Mouse (Mus musculus): ENCODE results near the gene Gimap4. TPM values are rescaled to one million over a fixed set of nuclear protein-coding genes. Genes with fewer than 3 reads are reported as not detected.
"Not testable (repeated sequence)": the region's sequence is repeated elsewhere in the genome, so short reads cannot be mapped to it uniquely, and the experiment has no call there.

The Gimap4 gene
- total and polyA plus RNA-seq, 3 experiments, result not detected

- ATAC-seq (ENCODE audit: extremely low read depth, insufficient number of reproducible peaks, low FRiP score, poor library complexity, severe bottlenecking), result no peak
- no peaks in the 10 kb centered on the region for H3K27me3 ChIP-seq (ENCODE audit: insufficient read depth, low read length)
- DNase-seq (ENCODE audit: low spot score), result no peak
- H3K4me1 ChIP-seq (ENCODE audit: insufficient read depth, low read depth, low read length), result peaks cover 11% of the 10 kb centered on the region
- TF ChIP-seq CTCF (IDR thresholded peaks at IDR 0.05; ENCODE audit: low read depth, low read length) (no peak), TAL1 (conservative IDR thresholded peaks at IDR 0.05; ENCODE audit: low read depth, low read length) (no peak)
- H3K36me3 ChIP-seq (replicated peaks), result peaks cover 20% of the 10 kb centered on the region
- no peak overlapping the region for H3K4me3 ChIP-seq (ENCODE audit: low read depth, low read length)
- H3K9me3 ChIP-seq (replicated peaks), result no peaks in the 10 kb centered on the region
Measured at GRCm38 (mm10) chr6:48677492-48678345, 6.6 kb upstream of the Gimap4 start.

- DNase-seq (ENCODE audit: low spot score), result no peak
- no peak overlapping the region for H3K4me3 ChIP-seq (ENCODE audit: low read depth, low read length)
- H3K27me3 ChIP-seq (ENCODE audit: insufficient read depth, low read length), result no peaks in the 10 kb centered on the region
- H3K36me3 ChIP-seq (replicated peaks), result peaks cover 20% of the 10 kb centered on the region
- H3K4me1 ChIP-seq (ENCODE audit: insufficient read depth, low read depth, low read length), result peaks cover 11% of the 10 kb centered on the region
- TF ChIP-seq CTCF (IDR thresholded peaks at IDR 0.05; ENCODE audit: low read depth, low read length) (no peak), GATA1 (IDR thresholded peaks at IDR 0.05; ENCODE audit: borderline replicate concordance, low read length) (no peak), POLR2AphosphoS5 (IDR thresholded peaks at IDR 0.05; ENCODE audit: insufficient replicate concordance, low read depth, low read length) (no peak), TAL1 (conservative IDR thresholded peaks at IDR 0.05; ENCODE audit: low read depth, low read length) (no peak), GATA2 (IDR thresholded peaks at IDR 0.05; ENCODE audit: borderline replicate concordance, low read depth, low read length) (no peak)
- ATAC-seq (ENCODE audit: extremely low read depth, insufficient number of reproducible peaks, low FRiP score, poor library complexity, severe bottlenecking), result no peak
- H3K9me3 ChIP-seq (replicated peaks), result no peaks in the 10 kb centered on the region
Measured at GRCm38 (mm10) chr6:48678391-48678790, 6.0 kb upstream of the Gimap4 start.

- Histone ChIP-seq H3K9me3 (replicated peaks) (no peaks in the 10 kb centered on the region), H3K4me3 (ENCODE audit: low read depth, low read length) (no peak overlapping the region), H3K4me1 (ENCODE audit: insufficient read depth, low read depth, low read length) (peaks cover 11% of the 10 kb centered on the region), H3K27me3 (ENCODE audit: insufficient read depth, low read length) (no peaks in the 10 kb centered on the region), H3K36me3 (replicated peaks) (peaks cover 20% of the 10 kb centered on the region)
- TF ChIP-seq POLR2AphosphoS5 (IDR thresholded peaks at IDR 0.05; ENCODE audit: insufficient replicate concordance, low read depth, low read length) (no peak), GATA1 (IDR thresholded peaks at IDR 0.05; ENCODE audit: borderline replicate concordance, low read length) (no peak), TAL1 (conservative IDR thresholded peaks at IDR 0.05; ENCODE audit: low read depth, low read length) (no peak), CTCF (IDR thresholded peaks at IDR 0.05; ENCODE audit: low read depth, low read length) (no peak), GATA2 (IDR thresholded peaks at IDR 0.05; ENCODE audit: borderline replicate concordance, low read depth, low read length) (no peak)
- no peak for ATAC-seq (ENCODE audit: extremely low read depth, insufficient number of reproducible peaks, low FRiP score, poor library complexity, severe bottlenecking)
- no peak for DNase-seq (ENCODE audit: low spot score)
Measured at GRCm38 (mm10) chr6:48679701-48680100, 4.6 kb upstream of the Gimap4 start.

GRCm38 (mm10) chr6:48680421-48680820, 3.9 kb upstream of the Gimap4 start:
- DNase-seq (ENCODE audit: low spot score) (no peak), ATAC-seq (ENCODE audit: extremely low read depth, insufficient number of reproducible peaks, low FRiP score, poor library complexity, severe bottlenecking) (no peak)
- Histone ChIP-seq H3K4me1 (ENCODE audit: insufficient read depth, low read depth, low read length) (peaks cover 11% of the 10 kb centered on the region), H3K27me3 (ENCODE audit: insufficient read depth, low read length) (no peaks in the 10 kb centered on the region; the same call in 1 of the 2 replicates), H3K4me3 (ENCODE audit: low read depth, low read length) (no peak overlapping the region), H3K9me3 (replicated peaks) (no peaks in the 10 kb centered on the region), H3K36me3 (replicated peaks) (peaks cover 20% of the 10 kb centered on the region)
- TF ChIP-seq GATA1 (IDR thresholded peaks at IDR 0.05; ENCODE audit: borderline replicate concordance, low read length), result no peak
- no peak for TF ChIP-seq GATA2 (IDR thresholded peaks at IDR 0.05; ENCODE audit: borderline replicate concordance, low read depth, low read length)
- no peak for TF ChIP-seq POLR2AphosphoS5 (IDR thresholded peaks at IDR 0.05; ENCODE audit: insufficient replicate concordance, low read depth, low read length)
- no peak for TF ChIP-seq CTCF (IDR thresholded peaks at IDR 0.05; ENCODE audit: low read depth, low read length)
- TF ChIP-seq TAL1 (conservative IDR thresholded peaks at IDR 0.05; ENCODE audit: low read depth, low read length), result no peak

GRCm38 (mm10) chr6:48681472-48682090, 2.8 kb upstream of the Gimap4 start:
- peaks cover 11% of the 10 kb centered on the region for H3K4me1 ChIP-seq (ENCODE audit: insufficient read depth, low read depth, low read length)
- TF ChIP-seq TAL1 (conservative IDR thresholded peaks at IDR 0.05; ENCODE audit: low read depth, low read length), result no peak
- TF ChIP-seq GATA2 (IDR thresholded peaks at IDR 0.05; ENCODE audit: borderline replicate concordance, low read depth, low read length), result no peak
- TF ChIP-seq CTCF (IDR thresholded peaks at IDR 0.05; ENCODE audit: low read depth, low read length), result no peak
- TF ChIP-seq POLR2AphosphoS5 (IDR thresholded peaks at IDR 0.05; ENCODE audit: insufficient replicate concordance, low read depth, low read length), result no peak
- no peak for TF ChIP-seq GATA1 (IDR thresholded peaks at IDR 0.05; ENCODE audit: borderline replicate concordance, low read length)

GRCm38 (mm10) chr6:48682271-48682670, 2.1 kb upstream of the Gimap4 start:
- Histone ChIP-seq H3K36me3 (replicated peaks) (peaks cover 20% of the 10 kb centered on the region), H3K27me3 (ENCODE audit: insufficient read depth, low read length) (peaks cover 12% of the 10 kb centered on the region), H3K4me3 (ENCODE audit: low read depth, low read length) (no peak overlapping the region), H3K4me1 (ENCODE audit: insufficient read depth, low read depth, low read length) (peaks cover 6% of the 10 kb centered on the region), H3K9me3 (replicated peaks) (no peaks in the 10 kb centered on the region)
- no peak for TF ChIP-seq CTCF (IDR thresholded peaks at IDR 0.05; ENCODE audit: low read depth, low read length)
- TF ChIP-seq GATA1 (IDR thresholded peaks at IDR 0.05; ENCODE audit: borderline replicate concordance, low read length), result no peak
- TF ChIP-seq POLR2AphosphoS5 (IDR thresholded peaks at IDR 0.05; ENCODE audit: insufficient replicate concordance, low read depth, low read length), result no peak
- TF ChIP-seq TAL1 (conservative IDR thresholded peaks at IDR 0.05; ENCODE audit: low read depth, low read length), result no peak
- TF ChIP-seq GATA2 (IDR thresholded peaks at IDR 0.05; ENCODE audit: borderline replicate concordance, low read depth, low read length), result no peak
- DNase-seq (ENCODE audit: low spot score) (no peak), ATAC-seq (ENCODE audit: extremely low read depth, insufficient number of reproducible peaks, low FRiP score, poor library complexity, severe bottlenecking) (no peak)

More at GRCm38 (mm10) chr6:48681472-48682090, 2.8 kb upstream of the Gimap4 start:
- H3K9me3 ChIP-seq (replicated peaks), result no peaks in the 10 kb centered on the region
- ATAC-seq (ENCODE audit: extremely low read depth, insufficient number of reproducible peaks, low FRiP score, poor library complexity, severe bottlenecking) (no peak), DNase-seq (ENCODE audit: low spot score) (no peak)
- peaks cover 20% of the 10 kb centered on the region for H3K36me3 ChIP-seq (replicated peaks)
- H3K27me3 ChIP-seq (ENCODE audit: insufficient read depth, low read length), result peaks cover 6% of the 10 kb centered on the region; the same call in 1 of the 2 replicates
- no peak overlapping the region for H3K4me3 ChIP-seq (ENCODE audit: low read depth, low read length)

GRCm38 (mm10) chr6:48683263-48683821, 1.0 kb upstream of the Gimap4 start:
- ATAC-seq (ENCODE audit: extremely low read depth, insufficient number of reproducible peaks, low FRiP score, poor library complexity, severe bottlenecking); H3K4me1 ChIP-seq (ENCODE audit: insufficient read depth, low read depth, low read length); H3K4me3 ChIP-seq (ENCODE audit: low read depth, low read length); DNase-seq (ENCODE audit: low spot score); H3K9me3 ChIP-seq (replicated peaks): not testable (repeated sequence)
- Histone ChIP-seq H3K36me3 (replicated peaks) (peaks cover 12% of the 10 kb centered on the region), H3K27me3 (ENCODE audit: insufficient read depth, low read length) (peaks cover 12% of the 10 kb centered on the region)
